Mouse (Mus musculus) stomach, postnatal 0 days (tissue): ENCODE data around the gene Nptx1.

Experiments used
- CTCF ChIP-seq: IDR thresholded peaks from 2 replicates; pipeline ENCODE4 v1.5.1; 2016; ENCODE audit warnings: antibody characterized with exemption, low read depth, mild to moderate bottlenecking, moderate library complexity
- EP300 ChIP-seq: optimal IDR thresholded peaks from 2 replicates; pipeline ENCODE3; 2016; ENCODE audit warnings: antibody characterized with exemption

GRCm38 (mm10) chr11:119565021-119565420, 17.5 kb upstream of the Nptx1 start:
- TF ChIP-seq CTCF (no peak), EP300 (no peak)
